Mouse (Mus musculus) liver, adult 2 months (tissue): ENCODE data around the gene Tmod1.

Experiments used
- CTCF ChIP-seq: fragments of 200-500 bp; IDR thresholded peaks from 2 replicates; pipeline ENCODE4 v1.5.1; 2011; ENCODE audit warnings: low read depth, low read length, control low read depth
- POLR2A ChIP-seq: fragments of 200-500 bp; IDR thresholded peaks from 2 replicates; pipeline ENCODE4 v1.6.1; 2011; ENCODE audit warnings: low read length, control low read depth; ENCODE audit not compliant: insufficient read depth; ENCODE audit errors: extremely low read depth

DNA sequence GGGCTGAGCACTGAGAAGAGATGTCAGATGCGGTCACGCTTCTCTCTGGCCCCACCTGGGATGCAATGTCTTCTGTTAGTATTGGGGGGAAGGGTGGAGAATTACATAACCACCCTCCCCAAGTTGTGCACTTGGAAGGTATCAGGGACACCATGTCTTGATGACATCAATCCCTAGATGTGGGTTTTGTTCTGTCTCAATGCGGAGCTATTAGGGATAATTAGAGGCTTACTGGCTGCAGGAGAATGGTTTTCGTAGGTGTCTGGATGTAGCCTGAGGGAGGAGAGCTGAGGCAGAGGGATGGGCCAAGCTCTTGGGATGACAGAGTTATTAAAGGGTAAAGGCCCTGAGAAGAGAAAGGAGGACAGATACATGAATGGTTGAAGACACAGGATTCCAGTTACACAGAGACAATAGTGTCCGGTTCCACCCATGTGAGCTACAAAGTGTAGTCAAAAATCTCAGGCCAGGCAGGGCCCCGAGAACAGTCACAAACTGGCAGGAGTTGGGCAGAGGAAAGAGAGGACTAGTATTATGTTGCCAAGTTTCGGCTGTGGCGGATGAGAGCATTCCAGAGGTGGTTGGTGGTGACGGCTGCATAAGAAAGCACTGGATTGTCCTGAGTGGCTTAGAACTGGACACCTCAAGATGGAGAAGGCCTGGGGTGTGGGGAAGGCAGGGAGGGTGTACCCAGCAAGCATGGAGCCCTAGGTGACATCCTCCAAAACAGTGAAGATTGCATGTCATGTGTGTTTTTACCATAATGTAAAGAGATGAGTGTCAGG is 14.8 kb downstream of the Tmod1 start:
- TF ChIP-seq POLR2A: no peak
- TF ChIP-seq CTCF: no peak
